Mouse (Mus musculus) induced T-regulatory cell, adult 2 months (primary cell): ENCODE data around the gene Shmt1.

ENCODE experiments used
- DNase-seq: peaks from one replicate; pipeline ENCODE4 v3.0.0-alpha.2; 2012; ENCODE audit warnings: low read depth

Shmt1 gene

DNA sequence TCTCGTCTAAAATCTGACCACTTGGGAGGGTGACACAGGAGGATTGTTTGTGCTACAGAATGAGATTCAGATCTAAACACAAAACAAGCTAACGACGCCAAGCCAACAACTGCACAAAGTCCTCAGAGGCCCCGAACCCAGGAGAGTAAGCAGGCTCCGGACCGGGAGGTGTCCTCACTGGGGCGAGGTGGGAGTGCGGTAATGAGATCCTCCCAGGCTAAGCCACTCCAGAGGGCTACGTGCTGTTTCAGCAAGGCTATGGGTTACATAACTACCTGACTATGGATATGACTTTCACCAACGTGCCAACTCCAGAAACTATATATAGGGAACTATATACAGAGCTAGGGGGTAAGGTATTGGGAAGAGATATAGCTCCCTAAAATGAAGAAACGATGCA lies 15.2 kb downstream of the Shmt1 start:
- DNase-seq: no peak

- DNase-seq: no peak
These were observed 21.0 kb downstream of the Shmt1 start for GRCm38 (mm10) chr11:60790472-60790871.

GRCm38 (mm10) chr11:60787595-60787994 lies 23.9 kb downstream of the Shmt1 start:
- DNase-seq: no peak

DNA sequence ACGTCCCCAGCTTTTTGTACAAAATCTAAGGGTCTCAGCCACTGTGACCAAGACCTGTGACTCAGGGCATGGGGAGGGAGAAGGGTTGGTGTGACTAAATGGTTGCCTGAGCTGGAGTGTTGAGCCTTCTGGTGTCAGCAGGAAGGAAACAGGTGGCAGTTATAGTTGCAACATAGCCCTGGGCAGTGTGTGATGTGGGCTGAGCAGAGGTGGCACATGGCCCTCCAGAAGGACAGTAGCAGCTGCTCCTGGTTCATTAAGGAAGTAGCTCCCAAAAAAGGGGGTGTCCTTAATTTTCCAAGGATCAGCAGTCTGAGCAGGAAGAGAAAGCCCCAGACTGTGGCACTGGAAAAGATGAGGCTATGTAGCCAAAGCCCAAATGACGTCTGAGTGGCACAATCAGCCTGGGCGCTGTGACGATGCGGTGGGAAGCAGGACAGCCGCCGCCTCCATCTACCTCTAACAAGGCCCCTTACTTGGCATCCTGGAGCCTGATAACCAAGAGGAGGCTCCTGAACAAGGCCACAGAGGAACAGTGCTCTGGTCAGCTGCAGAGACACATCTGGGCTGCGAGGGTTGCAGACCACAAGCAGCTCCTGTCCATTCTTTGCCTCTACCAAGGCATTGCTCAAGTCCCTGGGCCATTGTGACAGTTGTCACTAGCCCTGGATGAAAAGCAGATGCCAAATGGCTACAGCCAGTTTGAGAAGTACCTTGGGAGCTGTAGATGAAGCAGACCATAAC lies 27.2 kb downstream of the Shmt1 start:
- no peak for DNase-seq

DNA sequence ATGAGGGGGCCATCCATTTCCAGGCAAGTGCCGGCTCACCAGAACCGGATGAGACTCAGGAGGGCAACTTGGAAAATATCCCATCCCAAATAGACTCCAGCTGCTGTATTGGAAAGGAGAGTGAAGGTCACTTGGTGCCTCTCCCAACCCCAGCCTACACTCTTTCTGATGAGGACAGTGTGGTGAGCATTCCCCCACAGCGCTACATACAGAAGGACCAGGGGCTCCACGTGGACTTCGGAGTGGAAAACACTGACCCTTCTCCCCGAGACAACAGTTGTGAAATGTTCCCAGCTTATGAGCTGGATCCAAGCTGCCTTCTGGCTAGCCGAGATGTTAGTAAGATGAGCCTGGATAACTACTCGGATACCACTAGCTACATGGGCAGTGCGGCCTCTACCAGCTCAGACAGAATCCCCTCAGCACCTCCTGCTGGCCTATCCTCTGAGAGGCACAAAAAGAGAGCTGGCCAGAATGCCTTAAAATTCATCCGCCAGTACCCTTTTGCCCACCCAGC lies 31.8 kb downstream of the Shmt1 start:
- no peak for DNase-seq

- DNase-seq: no peak
These were observed 33.6 kb downstream of the Shmt1 start for GRCm38 (mm10) chr11:60777801-60778370.

DNA sequence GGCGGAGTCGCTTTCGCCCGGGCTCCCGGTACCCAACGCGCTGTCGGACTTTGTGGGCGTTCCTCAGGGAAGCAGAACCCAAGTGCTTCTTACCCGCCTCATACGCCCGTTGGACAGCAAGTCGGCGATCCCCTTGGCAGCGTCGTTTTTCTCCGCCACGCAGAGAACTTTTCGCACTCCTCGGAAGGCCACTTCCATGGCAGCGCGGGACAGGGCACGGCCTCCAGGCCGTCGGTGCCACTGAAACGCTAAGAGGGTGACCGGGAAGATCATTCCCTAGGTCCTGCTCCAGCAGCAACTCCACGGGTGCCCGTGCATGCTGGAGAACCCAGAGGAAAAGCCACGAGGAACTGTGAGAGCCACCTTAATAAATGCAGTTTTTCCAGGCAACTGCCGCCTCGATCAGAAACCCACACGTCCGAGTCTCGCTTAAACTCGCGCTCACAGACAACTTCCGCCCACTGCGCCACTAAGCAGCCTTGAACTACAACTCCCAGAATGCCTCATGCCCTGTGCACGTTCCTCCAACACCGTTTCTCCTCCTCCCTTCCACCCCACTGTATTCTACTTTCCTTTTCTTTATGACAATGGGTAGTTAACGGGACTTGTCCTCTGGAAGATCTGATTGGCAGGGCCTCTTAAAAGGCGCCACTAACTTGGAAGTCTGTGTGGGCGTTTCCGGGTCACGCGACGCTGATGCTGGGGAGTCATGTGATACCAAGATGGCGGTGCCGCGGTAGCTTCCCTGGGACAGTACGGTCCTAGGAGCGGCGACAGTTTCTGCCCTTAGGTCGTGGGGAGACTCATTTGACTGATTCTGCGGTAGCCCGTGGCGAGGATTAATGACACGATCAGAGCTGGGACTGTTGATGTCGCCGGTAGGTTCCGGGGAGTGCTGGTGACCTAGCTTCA lies 34.4 kb downstream of the Shmt1 start, which contains the start of the genes Top3a and Smcr8:
Top3a (minus strand) TSS at position 537 of the 912 bp plus-strand sequence.
Smcr8 (plus strand) TSS at position 696 of the 912 bp plus-strand sequence.
- DNase-seq: peak; percentile 95

DNA sequence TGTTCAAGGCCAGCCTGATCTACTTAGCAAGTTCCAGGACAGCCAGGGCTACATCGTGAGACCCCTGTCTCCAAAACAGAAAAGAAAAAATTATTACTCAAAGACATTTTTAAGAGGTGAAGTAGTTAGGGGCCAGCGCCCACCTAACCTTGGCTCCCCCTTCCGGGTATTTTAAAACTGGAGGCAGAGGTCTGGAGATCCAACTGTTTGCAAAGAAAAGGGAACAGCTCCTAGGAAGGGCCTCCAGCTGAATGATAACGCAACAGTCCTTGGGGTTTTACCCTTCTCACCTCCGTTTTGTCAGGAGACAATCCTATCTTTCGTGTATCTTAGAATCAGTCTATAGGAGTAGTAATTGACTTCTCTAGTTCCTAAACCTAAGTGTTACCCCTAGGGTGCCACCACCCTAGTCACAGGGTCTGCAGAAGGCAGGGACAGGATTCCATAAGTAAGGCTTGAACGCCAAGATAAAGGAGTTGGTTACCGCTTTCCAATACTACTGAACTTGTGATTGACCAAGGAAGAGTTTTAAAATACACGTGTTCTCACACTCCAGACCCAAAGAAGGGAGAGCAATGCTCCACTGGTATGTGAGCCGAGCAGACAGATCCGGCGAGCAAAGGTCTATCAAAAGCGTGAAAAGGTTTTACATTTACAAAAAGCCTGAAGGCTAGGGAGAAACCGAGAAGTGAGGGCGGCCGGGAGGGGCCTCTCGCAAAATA lies 35.2 kb downstream of the Shmt1 start:
- DNase-seq: no peak

DNA sequence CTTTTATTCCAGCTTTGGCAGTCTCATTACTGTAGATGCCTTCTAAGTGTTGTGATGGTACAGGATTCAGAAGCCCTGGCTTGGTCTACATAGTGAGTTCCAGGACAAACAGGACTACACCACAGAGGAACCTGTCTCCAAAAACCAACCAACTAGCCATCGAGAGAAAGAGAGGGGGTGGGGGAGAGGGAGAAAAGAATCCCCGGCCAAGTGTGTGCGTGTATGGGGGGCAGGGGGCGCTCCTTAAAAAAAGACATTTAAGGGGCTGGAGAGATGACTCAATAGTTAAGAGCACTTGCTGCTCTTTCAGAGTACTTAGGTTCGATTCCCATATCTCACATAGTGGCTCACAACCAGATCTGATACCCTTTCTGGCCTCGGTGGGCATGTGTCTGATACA lies 35.9 kb downstream of the Shmt1 start:
- no peak for DNase-seq

GRCm38 (mm10) chr11:60774841-60775240 lies 36.7 kb downstream of the Shmt1 start:
- no peak for DNase-seq

DNA sequence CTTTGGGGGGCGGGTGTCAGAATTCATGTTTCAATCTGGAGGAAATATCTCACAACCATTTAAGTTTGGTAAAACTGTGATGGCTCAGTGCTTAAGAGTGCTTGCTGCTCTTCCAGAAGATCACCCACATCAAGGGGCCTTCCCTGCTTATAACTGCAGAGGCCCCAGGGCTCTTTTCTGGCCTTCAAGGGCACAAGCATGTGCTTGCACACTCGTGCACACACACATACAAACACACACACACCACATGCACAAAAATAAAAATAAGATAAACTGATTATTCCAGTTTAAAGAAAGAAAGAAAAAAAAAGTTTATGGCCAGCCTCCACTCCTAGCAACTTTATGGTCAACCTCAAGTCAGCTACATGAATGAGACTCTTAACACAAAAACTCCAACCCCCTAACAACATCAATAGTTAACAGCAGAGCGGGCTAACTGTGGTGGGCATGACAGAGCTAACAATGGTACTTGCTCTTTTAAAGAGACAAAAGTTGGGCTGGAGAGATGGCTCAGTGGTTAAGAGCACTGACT lies 37.3 kb downstream of the Shmt1 start:
- no peak for DNase-seq

- DNase-seq: no peak
These were observed 39.4 kb downstream of the Shmt1 start for GRCm38 (mm10) chr11:60772161-60772560.

GRCm38 (mm10) chr11:60770776-60771175 lies 40.7 kb downstream of the Shmt1 start:
- DNase-seq: no peak

- DNase-seq: peak; percentile 39
These were observed 42.2 kb downstream of the Shmt1 start for GRCm38 (mm10) chr11:60769322-60769721.

- DNase-seq: no peak
These were observed 44.5 kb downstream of the Shmt1 start for GRCm38 (mm10) chr11:60766969-60767368.

GRCm38 (mm10) chr11:60761681-60762080 lies 49.8 kb downstream of the Shmt1 start:
- DNase-seq: no peak

- no peak for DNase-seq
These were observed 55.9 kb downstream of the Shmt1 start for GRCm38 (mm10) chr11:60755570-60755969.

DNA sequence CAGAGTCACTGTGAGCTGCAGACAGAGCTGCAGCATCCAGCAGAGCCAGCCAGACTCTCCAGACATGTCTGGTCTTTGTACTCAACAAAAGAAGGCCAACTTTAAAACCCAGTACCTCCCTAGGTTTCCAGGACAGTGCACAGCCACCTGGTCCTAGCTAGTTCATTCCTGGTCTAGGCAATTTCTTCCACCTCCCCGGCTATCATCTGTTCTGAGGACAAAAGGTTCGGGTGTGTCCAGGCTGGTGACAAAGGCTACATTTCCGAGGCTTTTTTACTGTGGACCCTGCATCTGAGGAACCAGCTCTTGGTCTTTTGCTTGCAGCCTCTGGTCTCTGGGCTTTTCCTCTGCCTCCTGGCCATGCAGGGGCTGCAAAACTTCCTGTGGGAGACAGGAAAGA lies 71.2 kb downstream of the Shmt1 start:
- no peak for DNase-seq
